Mouse (Mus musculus): ENCODE results near the gene Cped1. TPM values are rescaled to one million over a fixed set of nuclear protein-coding genes. Genes with fewer than 3 reads are reported as not detected.

Gene Cped1
- total and polyA plus RNA-seq, 2 experiments from 2014 or later: 2.5 to 4.4 TPM

DNA sequence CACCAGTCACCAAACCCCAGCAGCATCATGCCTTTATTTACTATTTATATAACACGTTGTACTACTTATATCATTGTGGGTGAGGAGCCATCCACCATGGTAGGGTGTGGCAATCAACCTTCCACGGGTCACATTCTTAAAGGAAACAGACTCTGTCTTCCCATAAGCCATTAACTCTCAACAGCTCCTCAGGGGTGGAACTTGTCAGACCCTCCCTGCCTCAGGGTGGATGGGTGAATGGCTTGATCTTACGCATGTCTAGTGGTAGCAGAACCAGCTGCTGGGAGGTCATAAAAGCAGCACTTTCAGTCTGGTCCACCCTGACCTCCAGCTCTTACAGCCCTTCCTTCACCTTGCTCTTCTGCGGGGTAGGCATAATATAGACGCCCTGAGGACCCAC is 100.3 kb downstream of the Cped1 start:
- 87% methylated on average over 5 of the region's 5 CpGs for WGBS

DNA sequence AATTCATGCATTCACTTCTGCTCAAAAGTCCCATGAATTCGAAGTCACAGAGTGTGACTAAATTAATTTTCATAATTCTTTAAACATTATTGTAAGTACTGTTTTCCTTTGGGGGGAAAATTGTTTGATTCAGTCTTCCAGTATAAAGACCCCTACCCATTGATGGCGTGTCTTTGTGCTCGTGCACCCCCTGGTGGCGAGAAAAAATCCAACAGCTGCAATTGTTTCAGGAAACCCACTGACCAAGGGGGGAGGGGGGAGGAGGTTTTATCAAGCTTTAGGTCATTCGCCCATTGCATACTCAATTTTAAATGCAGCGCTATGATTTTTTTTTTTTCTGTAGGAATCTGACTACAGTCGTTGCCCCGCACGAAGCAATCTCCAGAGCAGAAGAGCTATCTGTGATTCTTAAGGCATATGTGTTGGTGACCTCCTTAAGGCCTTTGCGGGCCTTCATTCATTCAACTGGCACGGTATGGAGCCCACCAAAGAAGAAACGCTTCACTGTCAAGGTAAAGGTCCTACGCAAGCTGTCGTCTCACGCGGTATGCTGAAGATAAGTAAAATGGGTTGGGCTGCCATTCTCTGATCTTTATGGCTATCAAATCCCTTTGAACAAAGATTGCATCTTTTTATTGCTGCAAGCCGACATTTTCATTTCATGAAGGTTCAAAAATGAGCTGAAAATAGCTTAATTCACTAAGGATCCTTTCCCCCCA is 102.8 kb downstream of the Cped1 start:
- 54% methylated on average over 17 of the region's 17 CpGs for WGBS
- ATAC-seq (ENCODE audit: low FRiP score) (no peak), DNase-seq (ENCODE audit: low spot score) (peak; percentile 40)
- TF ChIP-seq CTCF (IDR thresholded peaks at IDR 0.05): peak; percentile 73
- Histone ChIP-seq H3K4me3 (ENCODE audit: low read depth, low read length) (no peak overlapping the region), H3K9me3 (ENCODE audit: low read length) (no peaks in the 10 kb centered on the region), H3K4me1 (ENCODE audit: insufficient read depth, low read length) (no peaks in the 10 kb centered on the region), H3K9ac (replicated peaks; ENCODE audit: low read length, poor library complexity, severe bottlenecking) (no peak overlapping the region), H3K36me3 (ENCODE audit: insufficient read depth, low read length) (no peaks in the 10 kb centered on the region), H3K27ac (ENCODE audit: low read depth, low read length) (no peak overlapping the region), H3K4me2 (ENCODE audit: low read depth, low read length, poor library complexity, severe bottlenecking) (no peak overlapping the region), H3K27me3 (ENCODE audit: insufficient read depth, low read length) (no peaks in the 10 kb centered on the region)

More for the DNA sequence above, 100.3 kb downstream of the Cped1 start:
- Histone ChIP-seq H3K27ac (ENCODE audit: low read depth, low read length) (no peak overlapping the region), H3K36me3 (ENCODE audit: insufficient read depth, low read length) (no peaks in the 10 kb centered on the region), H3K4me2 (ENCODE audit: low read depth, low read length, poor library complexity, severe bottlenecking) (no peak overlapping the region), H3K4me1 (ENCODE audit: insufficient read depth, low read length) (no peaks in the 10 kb centered on the region), H3K4me3 (ENCODE audit: low read depth, low read length) (no peak overlapping the region), H3K9ac (replicated peaks; ENCODE audit: low read length, poor library complexity, severe bottlenecking) (no peak overlapping the region), H3K9me3 (ENCODE audit: low read length) (no peaks in the 10 kb centered on the region), H3K27me3 (ENCODE audit: insufficient read depth, low read length) (no peaks in the 10 kb centered on the region)
- DNase-seq (ENCODE audit: low spot score) (no peak), ATAC-seq (ENCODE audit: low FRiP score) (no peak)
- no peak for TF ChIP-seq CTCF (IDR thresholded peaks at IDR 0.05)

DNA sequence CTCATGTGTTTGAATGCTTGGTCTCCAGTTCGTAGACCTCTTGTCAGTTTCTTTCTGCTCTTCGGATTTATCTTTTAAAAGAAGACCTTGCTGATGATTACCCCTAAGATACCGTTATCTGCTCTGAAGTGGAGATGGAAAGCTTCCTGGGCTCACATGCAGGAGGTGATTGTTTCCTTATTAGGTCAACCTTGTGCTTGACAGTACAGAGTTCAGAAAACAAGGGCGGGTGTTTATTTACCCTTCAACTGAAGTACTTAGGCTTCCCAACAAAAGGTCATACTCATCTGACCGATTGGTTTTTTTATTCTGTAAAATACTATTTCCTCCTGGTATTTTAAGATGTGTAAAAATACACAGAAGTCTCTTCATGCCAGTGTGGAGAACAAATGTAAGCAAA is 106.1 kb downstream of the Cped1 start:
- no peaks in the 10 kb centered on the region for H3K4me1 ChIP-seq (ENCODE audit: insufficient read depth, low read length)
- H3K36me3 ChIP-seq (ENCODE audit: insufficient read depth, low read length): no peaks in the 10 kb centered on the region
- H3K27me3 ChIP-seq (ENCODE audit: insufficient read depth, low read length): no peaks in the 10 kb centered on the region
- no peak overlapping the region for H3K9ac ChIP-seq (replicated peaks; ENCODE audit: low read length, poor library complexity, severe bottlenecking)
- ATAC-seq (ENCODE audit: low FRiP score) (no peak), DNase-seq (ENCODE audit: low spot score) (no peak)
- no peak overlapping the region for H3K27ac ChIP-seq (ENCODE audit: low read depth, low read length)
- WGBS: 84% methylated on average over 5 of the region's 5 CpGs
- H3K4me2 ChIP-seq (ENCODE audit: low read depth, low read length, poor library complexity, severe bottlenecking): no peak overlapping the region
- no peak overlapping the region for H3K4me3 ChIP-seq (ENCODE audit: low read depth, low read length)
- no peaks in the 10 kb centered on the region for H3K9me3 ChIP-seq (ENCODE audit: low read length)
- no peak for TF ChIP-seq CTCF (IDR thresholded peaks at IDR 0.05)

DNA sequence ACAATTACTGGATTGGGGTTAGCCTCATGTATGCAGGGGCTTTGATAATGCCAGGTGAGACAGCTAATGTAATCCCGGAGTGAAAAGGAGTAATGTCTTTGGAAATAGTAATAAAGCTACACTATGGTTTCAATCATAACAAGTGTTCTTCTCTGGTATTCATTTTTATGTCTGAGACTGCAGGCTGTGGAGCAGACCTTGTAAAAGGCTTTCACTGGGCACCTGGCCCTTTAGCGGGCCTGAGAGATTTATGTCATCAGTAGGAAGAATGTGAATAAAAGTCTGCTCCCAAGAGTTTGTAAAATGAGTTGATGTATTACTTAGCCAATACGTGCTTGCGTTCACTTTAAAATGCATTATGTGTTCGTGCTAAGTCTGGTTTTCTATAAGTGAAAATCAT is 108.1 kb downstream of the Cped1 start:
- no peak for TF ChIP-seq CTCF (IDR thresholded peaks at IDR 0.05)
- ATAC-seq (ENCODE audit: low FRiP score) (no peak), DNase-seq (ENCODE audit: low spot score) (no peak)
- Histone ChIP-seq H3K9me3 (ENCODE audit: low read length) (no peaks in the 10 kb centered on the region), H3K9ac (replicated peaks; ENCODE audit: low read length, poor library complexity, severe bottlenecking) (no peak overlapping the region), H3K4me1 (ENCODE audit: insufficient read depth, low read length) (no peaks in the 10 kb centered on the region), H3K27me3 (ENCODE audit: insufficient read depth, low read length) (no peaks in the 10 kb centered on the region), H3K27ac (ENCODE audit: low read depth, low read length) (no peak overlapping the region), H3K36me3 (ENCODE audit: insufficient read depth, low read length) (no peaks in the 10 kb centered on the region), H3K4me3 (ENCODE audit: low read depth, low read length) (no peak overlapping the region), H3K4me2 (ENCODE audit: low read depth, low read length, poor library complexity, severe bottlenecking) (no peak overlapping the region)
- WGBS: 93% methylated on average over 5 of the region's 5 CpGs

DNA sequence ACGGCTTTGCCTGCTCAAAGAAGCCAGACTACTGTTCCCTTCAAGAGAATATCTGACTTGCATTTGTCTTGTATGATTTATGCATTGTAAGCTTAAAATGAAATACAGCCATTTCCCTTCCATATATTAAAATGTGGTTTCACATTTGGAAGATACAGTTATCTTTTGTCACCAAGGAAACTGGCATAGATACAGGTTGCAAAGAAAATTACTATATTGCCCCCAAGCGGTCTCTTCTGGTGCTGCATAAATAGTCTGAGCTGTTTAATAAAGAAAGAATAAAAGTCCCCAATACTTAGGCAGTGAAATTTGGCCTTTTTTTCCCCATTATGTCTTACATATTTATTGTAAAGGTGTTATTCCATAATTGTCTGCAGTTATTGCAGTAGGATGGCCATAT is 112.0 kb downstream of the Cped1 start:
- H3K9ac ChIP-seq (replicated peaks; ENCODE audit: low read length, poor library complexity, severe bottlenecking): no peak overlapping the region
- no peak overlapping the region for H3K4me2 ChIP-seq (ENCODE audit: low read depth, low read length, poor library complexity, severe bottlenecking)
- H3K27ac ChIP-seq (ENCODE audit: low read depth, low read length): no peak overlapping the region; the same call in 1 of the 2 replicates
- no peaks in the 10 kb centered on the region for H3K36me3 ChIP-seq (ENCODE audit: insufficient read depth, low read length)
- ATAC-seq (ENCODE audit: low FRiP score): peak; percentile 58
- DNase-seq (ENCODE audit: low spot score): peak; percentile 82
- H3K4me1 ChIP-seq (ENCODE audit: insufficient read depth, low read length): no peaks in the 10 kb centered on the region
- no peaks in the 10 kb centered on the region for H3K9me3 ChIP-seq (ENCODE audit: low read length)
- peak; percentile 78 for TF ChIP-seq CTCF (IDR thresholded peaks at IDR 0.05)
- no peak overlapping the region for H3K4me3 ChIP-seq (ENCODE audit: low read depth, low read length)
- WGBS: 24% methylated on average over 2 of the region's 2 CpGs
- H3K27me3 ChIP-seq (ENCODE audit: insufficient read depth, low read length): peaks cover 4% of the 10 kb centered on the region; the same call in 1 of the 2 replicates

DNA sequence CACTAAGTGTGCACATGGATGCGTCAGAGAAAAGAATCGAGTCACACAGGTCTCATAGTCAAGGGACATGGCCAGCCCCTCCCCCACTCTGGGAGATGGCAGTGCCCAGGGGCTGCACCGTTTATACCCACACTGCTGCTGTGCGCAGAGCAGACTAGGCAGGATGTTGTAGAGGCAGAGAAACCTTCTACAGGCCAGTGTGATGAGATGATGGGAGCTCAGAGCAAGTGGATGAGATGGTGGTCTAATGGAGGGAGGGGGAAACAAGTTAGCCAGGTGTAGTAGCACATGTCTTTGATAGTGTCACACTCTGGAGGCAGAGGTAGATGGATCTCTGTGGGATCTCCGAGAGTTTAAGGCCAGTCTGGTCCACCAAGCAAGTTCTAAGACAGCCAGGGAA is 114.1 kb downstream of the Cped1 start:
- no peak for TF ChIP-seq CTCF (IDR thresholded peaks at IDR 0.05)
- Histone ChIP-seq H3K4me3 (ENCODE audit: low read depth, low read length) (no peak overlapping the region), H3K4me1 (ENCODE audit: insufficient read depth, low read length) (no peaks in the 10 kb centered on the region), H3K9ac (replicated peaks; ENCODE audit: low read length, poor library complexity, severe bottlenecking) (no peak overlapping the region), H3K36me3 (ENCODE audit: insufficient read depth, low read length) (no peaks in the 10 kb centered on the region), H3K4me2 (ENCODE audit: low read depth, low read length, poor library complexity, severe bottlenecking) (no peak overlapping the region), H3K27ac (ENCODE audit: low read depth, low read length) (no peak overlapping the region), H3K27me3 (ENCODE audit: insufficient read depth, low read length) (peaks cover 4% of the 10 kb centered on the region; the same call in 1 of the 2 replicates), H3K9me3 (ENCODE audit: low read length) (no peaks in the 10 kb centered on the region)
- no peak for DNase-seq (ENCODE audit: low spot score)
- no peak; the same call in 1 of the 2 replicates for ATAC-seq (ENCODE audit: low FRiP score)
- WGBS: 77% methylated on average over 5 of the region's 5 CpGs
